Mouse (Mus musculus): Measurements from ENCODE around the gene Slit2. TPM values are rescaled to one million over a fixed set of nuclear protein-coding genes. Genes with fewer than 3 reads are reported as not detected.

Slit2 gene
- total RNA-seq, 4 experiments from 2014 or later = 13.0 to 18.6 (median 15.4) TPM

DNA sequence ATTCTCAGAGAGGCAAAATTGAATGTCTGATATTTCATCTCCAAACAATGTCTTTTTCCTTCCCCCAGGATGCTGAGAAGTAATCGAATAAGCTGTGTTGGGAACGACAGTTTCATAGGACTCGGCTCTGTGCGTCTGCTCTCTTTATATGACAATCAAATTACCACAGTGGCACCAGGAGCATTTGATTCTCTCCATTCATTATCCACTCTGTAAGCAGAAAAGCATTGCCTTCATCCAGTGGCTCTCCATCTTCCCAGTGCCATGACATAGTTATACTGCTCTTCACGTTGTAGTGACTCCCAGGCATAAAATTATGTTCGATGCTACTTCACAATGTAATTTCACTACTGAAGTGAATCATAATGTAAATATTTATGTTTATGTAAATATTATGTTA, 252.3 kb downstream of the Slit2 start:
- no peak for DNase-seq

- DNase-seq = peak; percentile 3
Observed at GRCm38 (mm10) chr5:48240751-48241150, 257.8 kb downstream of the Slit2 start.

- no peak for DNase-seq
Observed at GRCm38 (mm10) chr5:48248327-48248726, 265.4 kb downstream of the Slit2 start.

GRCm38 (mm10) chr5:48277561-48277960, 294.6 kb downstream of the Slit2 start:
- DNase-seq = no peak

DNA sequence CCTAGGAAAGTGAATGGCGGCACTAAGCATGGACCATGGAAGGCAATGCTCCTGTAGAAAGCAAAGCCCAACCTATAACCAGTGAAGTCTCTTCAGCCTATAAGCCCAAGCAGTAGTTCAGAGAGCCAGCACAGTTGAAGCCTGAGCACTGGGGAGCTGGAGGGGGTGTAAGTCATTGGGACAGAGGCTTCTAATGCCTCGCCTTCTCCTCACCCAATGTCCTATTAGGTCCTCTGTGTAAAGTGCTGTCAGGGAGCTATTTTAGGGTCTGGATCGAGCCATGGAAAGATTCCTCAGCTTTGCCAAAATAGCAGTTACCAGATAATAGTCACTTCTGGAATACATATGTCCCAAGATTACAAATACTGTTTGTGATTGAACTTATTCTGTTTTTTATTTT, 318.2 kb downstream of the Slit2 start:
- no peak for DNase-seq

GRCm38 (mm10) chr5:48315057-48315602, 332.2 kb downstream of the Slit2 start:
- DNase-seq = no peak

- DNase-seq = no peak
Observed at GRCm38 (mm10) chr5:48320597-48320996, 337.7 kb downstream of the Slit2 start.

DNA sequence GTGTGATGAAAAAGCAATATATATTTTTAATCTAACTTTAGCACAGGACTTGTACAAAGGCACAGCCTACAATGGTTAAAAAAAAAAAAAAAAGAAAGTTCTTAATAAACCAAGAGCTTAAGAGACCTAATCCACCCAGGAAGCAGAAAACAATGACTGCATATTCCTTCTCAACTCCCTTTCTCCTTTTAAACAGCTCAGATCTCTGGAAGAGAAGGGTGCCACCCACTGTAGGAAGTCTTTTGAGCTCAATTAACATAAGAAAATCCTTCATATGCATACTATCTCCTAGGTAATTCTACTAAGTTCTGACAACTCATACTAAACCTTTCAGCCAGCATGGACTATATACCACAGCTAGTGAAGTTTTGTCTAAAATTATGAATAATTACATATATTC, 343.3 kb downstream of the Slit2 start:
- no peak for DNase-seq

- DNase-seq = no peak
Observed at GRCm38 (mm10) chr5:48327652-48328051, 344.7 kb downstream of the Slit2 start, which contains the start of gene 5730480H06Rik. Gene 5730480H06Rik (plus strand): TSS chr5:48327952.

DNA sequence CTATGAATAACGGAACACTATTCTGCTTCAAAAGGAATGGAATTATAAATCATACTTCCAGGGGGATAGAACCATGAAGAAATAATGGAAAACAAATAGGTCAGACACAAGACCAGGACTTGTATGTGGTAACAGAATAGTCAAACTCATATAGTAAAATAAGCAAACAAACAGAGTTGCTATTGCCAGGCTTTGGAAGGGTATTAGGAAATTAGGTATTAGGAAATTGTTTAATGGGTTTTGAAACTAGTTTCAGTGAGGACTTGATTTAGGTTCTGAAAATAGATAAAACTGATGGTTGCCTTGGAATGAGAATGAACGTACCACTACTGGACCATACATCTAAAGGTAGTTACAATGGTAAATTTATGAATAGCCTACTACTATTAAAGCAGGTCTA, 346.8 kb downstream of the Slit2 start:
- DNase-seq = no peak

DNA sequence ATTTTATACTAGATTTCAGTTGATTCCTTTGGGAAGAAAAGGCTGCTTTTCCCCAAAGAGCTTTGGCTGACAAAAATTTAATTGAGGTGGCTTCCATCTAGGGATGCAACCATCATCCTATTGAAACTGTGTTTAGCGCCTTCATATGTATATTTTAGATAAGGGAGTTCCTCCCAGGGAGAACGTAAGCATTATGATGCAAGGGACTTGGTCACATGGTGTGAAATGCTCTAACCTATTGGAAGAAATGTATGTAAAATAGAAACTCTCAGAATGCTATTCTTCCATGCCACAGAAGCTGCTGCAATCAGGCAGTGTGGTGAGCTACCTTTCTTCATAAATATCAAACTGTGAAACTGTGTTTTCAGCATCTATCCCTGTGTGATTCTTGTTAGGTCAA, 347.9 kb downstream of the Slit2 start:
- DNase-seq = no peak

GRCm38 (mm10) chr5:48331441-48331840, 348.5 kb downstream of the Slit2 start:
- DNase-seq = peak; percentile 14

GRCm38 (mm10) chr5:48333407-48333806, 350.5 kb downstream of the Slit2 start:
- no peak for DNase-seq

DNA sequence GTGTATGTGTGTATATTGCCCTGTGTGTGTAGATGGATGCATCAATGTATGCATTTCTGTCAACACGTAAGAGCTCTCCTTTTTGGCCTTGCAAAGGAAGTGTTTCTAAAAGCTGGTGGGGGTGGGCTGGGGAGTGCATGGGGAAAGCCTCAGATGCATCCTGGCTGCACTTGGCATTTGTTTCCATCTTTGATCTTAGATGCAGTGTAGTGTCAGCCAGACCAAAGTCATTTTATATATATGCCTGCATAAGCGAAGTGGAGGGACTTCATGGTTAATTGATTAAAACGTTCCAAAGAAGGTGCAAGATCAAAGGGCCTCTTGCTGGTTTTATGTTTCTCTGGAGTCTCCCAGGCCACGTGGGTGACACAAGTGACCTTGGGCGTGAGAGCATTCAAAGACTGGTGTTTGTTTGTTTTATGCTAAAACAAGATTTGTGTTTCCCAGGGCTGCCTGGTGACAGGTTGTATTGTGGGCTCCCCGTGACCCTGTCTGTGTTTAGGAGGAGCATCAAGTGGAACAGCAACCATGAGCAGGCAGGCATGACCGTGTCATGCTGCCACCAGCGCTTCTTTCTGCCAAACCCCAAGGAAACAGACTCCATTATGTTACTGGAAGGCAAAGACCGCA, 351.1 kb downstream of the Slit2 start:
- peak; percentile 9 for DNase-seq

DNA sequence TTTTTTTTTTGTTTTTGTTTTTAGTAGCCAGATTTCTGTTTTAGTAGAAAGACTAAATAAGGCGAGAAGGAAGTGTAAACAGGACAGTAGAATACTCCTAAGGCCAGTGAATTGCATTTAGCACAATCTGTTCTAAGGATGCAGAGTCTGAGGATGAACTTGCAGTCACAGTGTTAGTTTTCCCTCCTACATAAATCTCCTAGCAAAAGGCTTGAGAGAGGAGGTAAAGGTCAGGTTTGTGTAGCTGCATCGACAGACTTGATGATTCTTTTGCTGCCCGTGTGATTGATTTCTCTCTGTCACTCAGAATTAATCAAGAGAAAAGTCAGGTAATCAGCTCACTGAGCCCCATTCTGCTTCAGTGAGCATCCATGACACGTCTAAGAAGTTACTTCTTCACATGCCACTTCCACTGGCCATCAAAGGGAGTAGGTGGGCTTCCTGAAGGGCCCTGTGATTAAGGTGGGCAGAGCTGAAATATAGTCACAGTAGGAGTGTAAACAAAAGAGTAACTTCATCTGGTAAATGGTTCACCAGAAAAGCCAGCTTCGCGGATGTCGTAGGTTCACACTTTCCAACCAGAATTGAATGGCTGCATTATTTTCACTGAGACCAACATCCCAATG, 358.0 kb downstream of the Slit2 start:
- DNase-seq = no peak

- no peak for DNase-seq
Observed at GRCm38 (mm10) chr5:48345095-48345982, 362.4 kb downstream of the Slit2 start.

- DNase-seq = no peak
Observed at GRCm38 (mm10) chr5:48345983-48346648, 363.2 kb downstream of the Slit2 start.

DNA sequence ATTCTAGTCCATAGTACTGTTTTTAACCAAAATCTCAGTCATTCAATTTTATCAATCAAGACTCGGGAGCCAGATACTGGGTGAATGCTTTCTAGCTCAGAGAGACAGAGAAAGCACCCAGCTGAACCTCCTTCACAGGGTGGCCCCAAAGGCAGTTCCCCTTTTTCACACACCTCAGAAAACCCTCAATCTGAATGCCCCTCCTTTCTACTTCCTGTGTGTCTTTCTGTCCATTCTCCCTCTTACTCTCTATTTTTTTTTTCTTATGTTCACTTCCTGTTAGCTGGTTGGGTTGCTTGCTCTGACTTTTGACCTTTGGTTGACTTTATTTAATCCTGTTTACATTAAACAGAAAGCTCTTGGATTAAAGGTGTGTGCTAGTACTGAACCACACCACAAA, 366.4 kb downstream of the Slit2 start:
- no peak for DNase-seq
